Mouse (Mus musculus) heart, postnatal 4 days (tissue): ENCODE measurements around the gene Gm10722. TPM values are rescaled to one million over a fixed set of nuclear protein-coding genes. Genes with fewer than 3 reads are reported as not detected.
"Not testable (repeated sequence)": the region's sequence is repeated elsewhere in the genome, so short reads cannot be mapped to it uniquely, and the experiment has no call there.

ENCODE experiments used
- DNase-seq: peaks from one replicate; pipeline ENCODE4 v3.0.0; 2021
- total RNA-seq, 2 experiments: library from RNA; stranded (reverse); gene quantifications; 2 replicates each; pipeline ENCODE4 v1.2.3; 2021

The Gm10722 gene
- total RNA-seq = not detected

DNA sequence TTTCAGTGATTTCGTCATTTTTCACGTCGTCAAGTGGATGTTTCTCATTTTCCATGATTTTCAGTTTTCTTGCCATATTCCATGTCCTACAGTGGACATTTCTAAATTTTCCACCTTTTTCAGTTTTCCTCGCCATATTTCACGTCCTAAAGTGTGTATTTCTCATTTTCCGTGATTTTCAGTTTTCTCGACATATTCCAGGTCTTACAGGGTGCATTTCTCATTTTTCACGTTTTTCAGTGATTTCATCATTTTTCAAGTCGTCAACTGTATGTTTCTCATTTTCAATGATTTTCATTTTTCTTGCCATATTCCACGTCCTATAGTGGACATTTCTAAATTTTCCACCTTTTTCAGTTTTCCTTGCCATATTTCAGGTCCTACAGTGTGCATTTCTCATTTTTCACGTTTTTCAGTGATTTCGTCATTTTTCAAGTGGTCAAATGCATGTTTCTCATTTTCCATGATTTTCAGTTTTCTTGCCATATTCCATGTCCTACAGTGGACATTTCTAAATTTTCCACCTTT lies at the start of gene Gm10722:
Gm10722 (plus strand) TSS at position 478 of the 528 bp plus-strand sequence.
- not testable (repeated sequence) for DNase-seq

DNA sequence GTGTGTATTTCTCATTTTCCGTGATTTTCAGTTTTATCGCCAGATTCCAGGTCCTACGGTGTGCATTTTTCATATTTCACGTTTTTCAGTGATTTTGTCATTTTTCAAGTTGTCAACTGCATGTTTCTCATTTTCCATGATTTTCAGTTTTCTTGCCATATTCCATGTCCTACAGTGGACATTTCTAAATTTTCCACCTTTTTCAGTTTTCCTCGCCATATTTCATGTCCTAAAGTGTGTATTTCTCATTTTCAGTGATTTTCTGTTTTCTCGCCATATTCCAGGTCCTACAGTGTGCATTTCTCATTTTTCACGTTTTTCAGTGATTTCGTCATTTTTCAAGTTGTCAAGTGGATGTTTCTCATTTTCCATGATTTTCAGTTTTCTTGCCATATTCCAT lies 284 bp downstream of the Gm10722 start:
- peak; percentile 18 for DNase-seq

DNA sequence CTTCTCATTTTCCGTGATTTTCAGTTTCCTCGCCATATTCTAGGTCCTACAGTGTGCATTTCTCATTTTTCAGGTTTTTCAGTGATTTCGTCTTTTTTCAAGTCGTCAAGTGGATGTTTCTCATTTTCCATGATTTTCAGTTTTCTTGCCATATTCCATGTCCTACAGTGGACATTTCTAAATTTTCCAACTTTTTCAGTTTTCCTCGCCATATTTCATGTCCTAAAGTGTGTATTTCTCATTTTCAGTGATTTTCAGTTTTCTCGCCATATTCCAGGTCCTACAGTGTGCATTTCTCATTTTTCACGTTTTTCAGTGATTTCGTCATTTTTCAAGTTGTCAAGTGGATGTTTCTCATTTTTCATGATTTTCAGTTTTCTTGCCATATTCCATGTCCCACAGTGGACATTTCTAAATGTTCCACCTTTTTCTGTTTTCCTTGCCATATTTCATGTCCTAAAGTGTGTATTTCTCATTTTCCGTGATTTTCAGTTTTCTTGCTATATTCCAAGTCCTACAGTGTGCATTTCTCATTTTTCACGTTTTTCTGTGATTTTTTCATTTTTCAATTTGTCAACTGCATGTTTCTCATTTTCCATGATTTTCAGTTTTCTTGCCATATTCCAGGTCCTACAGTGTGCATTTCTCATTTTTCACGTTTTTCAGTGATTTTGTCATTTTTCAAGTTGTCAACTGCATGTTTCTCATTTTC lies 1.4 kb downstream of the Gm10722 start:
- peak; percentile 99 for DNase-seq

DNA sequence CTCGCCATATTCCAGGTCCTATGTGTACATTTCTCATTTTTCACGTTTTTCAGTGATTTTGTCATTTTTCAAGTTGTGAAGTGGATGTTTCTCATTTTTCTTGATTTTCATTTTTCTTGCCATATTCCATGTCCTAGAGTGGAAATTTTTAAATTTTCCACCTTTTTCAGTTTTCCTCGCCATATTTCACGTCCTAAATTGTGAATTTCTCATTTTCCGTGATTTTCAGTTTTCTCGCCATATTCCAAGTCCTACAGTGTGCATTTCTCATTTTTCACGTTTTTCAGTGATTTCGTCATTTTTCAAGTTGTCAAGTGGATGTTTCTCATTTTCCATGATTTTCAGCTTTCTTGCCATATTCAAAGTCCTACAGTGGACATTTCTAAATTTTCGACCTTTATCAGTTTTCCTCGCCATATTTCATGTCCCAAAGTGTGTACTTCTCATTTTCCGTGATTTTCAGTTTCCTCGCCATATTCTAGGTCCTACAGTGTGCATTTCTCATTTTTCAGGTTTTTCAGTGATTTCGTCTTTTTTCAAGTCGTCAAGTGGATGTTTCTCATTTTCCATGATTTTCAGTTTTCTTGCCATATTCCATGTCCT lies 2.2 kb downstream of the Gm10722 start, which contains the start of gene Gm11168:
Gm11168 (plus strand) TSS at position 553 of the 603 bp plus-strand sequence.
- DNase-seq = not testable (repeated sequence)

DNA sequence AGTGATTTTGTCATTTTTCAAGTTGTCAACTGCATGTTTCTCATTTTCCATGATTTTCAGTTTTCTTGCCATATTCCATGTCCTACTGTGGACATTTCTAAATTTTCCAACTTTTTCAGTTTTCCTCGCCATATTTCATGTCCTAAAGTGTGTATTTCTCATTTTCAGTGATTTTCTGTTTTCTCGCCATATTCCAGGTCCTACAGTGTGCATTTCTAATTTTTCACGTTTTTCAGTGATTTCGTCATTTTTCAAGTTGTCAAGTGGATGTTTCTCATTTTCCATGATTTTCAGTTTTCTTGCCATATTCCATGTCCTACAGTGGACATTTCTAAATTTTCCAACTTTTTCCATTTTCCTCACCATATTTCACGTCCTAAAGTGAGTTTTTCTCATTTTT lies 5.5 kb downstream of the Gm10722 start:
- not testable (repeated sequence) for DNase-seq

DNA sequence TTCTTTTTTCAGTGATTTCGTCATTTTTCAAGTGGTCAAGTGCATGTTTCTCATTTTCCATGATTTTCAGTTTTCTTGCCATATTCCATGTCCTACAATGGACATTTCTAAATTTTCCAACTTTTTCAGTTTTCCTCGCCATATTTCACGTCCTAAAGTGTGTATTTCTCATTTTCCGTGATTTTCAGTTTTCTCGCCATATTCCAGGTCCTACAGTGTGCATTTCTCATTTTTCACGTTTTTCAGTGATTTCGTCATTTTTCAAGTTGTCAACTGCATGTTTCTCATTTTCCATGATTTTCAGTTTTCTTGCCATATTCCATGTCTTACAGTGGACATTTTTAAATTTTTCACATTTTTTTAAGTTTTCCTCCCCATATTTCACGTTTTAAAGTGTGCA lies 5.9 kb downstream of the Gm10722 start:
- DNase-seq = peak; percentile 89

DNA sequence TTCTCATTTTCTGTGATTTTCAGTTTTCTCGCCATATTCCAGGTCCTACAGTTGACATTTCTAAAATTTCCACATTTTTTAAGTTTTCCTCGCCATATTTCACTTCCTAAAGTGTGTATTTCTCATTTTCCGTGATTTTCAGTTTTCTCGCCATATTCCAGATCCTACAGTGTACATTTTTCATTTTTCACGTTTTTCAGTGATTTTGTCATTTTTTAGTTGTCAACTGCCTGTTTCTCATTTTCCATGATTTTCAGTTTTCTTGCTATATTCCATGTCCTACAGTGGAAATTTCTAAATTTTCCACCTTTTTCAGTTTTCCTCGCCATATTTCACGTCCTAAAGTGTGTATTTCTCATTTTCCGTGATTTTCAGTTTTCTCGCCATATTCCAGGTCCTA lies 6.5 kb downstream of the Gm10722 start:
- DNase-seq = not testable (repeated sequence)

DNA sequence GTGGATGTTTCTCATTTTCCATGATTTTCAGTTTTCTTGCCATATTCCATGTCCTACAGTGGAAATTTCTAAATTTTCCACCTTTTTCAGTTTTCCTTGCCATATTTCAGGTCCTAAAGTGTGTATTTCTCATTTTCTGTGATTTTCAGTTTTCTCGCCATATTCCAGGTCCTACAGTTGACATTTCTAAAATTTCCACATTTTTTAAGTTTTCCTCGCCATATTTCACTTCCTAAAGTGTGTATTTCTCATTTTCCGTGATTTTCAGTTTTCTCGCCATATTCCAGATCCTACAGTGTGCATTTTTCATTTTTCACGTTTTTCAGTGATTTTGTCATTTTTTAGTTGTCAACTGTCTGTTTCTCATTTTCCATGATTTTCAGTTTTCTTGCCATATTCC lies 8.6 kb downstream of the Gm10722 start:
- DNase-seq = not testable (repeated sequence)

DNA sequence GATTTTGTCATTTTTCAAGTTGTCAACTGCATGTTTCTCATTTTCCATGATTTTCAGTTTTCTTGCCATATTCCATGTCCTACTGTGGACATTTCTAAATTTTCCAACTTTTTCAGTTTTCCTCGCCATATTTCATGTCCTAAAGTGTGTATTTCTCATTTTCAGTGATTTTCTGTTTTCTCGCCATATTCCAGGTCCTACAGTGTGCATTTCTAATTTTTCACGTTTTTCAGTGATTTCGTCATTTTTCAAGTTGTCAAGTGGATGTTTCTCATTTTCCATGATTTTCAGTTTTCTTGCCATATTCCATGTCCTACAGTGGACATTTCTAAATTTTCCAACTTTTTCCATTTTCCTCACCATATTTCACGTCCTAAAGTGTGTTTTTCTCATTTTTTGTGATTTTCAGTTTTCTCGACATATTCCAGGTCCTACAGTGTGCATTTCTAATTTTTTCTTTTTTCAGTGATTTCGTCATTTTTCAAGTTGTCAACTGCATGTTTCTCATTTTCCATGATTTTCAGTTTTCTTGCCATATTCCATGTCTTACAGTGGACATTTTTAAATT lies 11.4 kb downstream of the Gm10722 start:
- DNase-seq = not testable (repeated sequence)

DNA sequence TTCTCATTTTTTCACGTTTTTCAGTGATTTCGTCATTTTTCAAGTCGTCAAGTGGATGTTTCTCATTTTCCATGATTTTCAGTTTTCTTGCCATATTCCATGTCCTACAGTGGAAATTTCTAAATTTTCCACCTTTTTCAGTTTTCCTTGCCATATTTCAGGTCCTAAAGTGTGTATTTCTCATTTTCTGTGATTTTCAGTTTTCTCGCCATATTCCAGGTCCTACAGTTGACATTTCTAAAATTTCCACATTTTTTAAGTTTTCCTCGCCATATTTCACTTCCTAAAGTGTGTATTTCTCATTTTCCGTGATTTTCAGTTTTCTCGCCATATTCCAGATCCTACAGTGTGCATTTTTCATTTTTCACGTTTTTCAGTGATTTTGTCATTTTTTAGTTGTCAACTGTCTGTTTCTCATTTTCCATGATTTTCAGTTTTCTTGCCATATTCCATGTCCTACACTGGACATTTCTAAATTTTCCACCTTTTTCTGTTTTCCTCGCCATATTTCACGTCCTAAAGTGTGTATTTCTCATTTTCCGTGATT lies 12.1 kb downstream of the Gm10722 start, which contains the start of gene Gm10721:
Gm10721 (plus strand) TSS at position 408 of the 547 bp plus-strand sequence.
- not testable (repeated sequence) for DNase-seq

DNA sequence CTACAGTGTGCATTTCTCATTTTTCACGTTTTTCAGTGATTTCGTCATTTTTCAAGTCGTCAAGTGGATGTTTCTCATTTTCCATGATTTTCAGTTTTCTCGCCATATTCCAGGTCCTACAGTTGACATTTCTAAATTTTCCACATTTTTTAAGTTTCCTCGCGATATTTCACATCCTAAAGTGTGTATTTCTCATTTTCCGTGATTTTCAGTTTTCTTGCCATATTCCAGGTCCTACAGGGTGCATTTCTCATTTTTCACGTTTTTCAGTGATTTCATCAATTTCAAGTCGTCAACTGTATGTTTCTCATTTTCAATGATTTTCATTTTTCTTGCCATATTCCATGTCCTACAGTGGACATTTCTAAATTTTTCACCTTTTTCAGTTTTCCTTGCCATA lies 14.6 kb downstream of the Gm10722 start, which contains the start of gene Gm10720:
Gm10720 (plus strand) TSS at position 301 of the 400 bp plus-strand sequence.
- not testable (repeated sequence) for DNase-seq

DNA sequence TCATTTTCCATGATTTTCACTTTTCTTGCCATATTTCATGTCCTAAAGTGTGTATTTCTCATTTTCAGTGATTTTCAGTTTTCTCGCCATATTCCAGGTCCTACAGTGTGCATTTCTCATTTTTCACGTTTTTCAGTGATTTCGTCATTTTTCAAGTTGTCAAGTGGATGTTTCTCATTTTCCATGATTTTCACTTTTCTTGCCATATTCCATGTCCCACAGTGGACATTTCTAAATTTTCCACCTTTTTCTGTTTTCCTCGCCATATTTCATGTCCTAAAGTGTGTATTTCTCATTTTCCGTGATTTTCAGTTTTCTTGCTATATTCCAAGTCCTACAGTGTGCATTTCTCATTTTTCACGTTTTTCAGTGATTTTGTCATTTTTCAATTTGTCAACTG lies 15.2 kb downstream of the Gm10722 start:
- DNase-seq = not testable (repeated sequence)

DNA sequence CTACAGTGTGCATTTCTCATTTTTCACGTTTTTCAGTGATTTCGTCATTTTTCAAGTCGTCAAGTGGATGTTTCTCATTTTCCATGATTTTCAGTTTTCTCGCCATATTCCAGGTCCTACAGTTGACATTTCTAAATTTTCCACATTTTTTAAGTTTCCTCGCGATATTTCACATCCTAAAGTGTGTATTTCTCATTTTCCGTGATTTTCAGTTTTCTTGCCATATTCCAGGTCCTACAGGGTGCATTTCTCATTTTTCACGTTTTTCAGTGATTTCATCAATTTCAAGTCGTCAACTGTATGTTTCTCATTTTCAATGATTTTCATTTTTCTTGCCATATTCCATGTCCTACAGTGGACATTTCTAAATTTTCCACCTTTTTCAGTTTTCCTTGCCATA lies 16.4 kb downstream of the Gm10722 start, which contains the start of gene Gm10719:
Gm10719 (plus strand) TSS at position 301 of the 400 bp plus-strand sequence.
- DNase-seq = not testable (repeated sequence)

DNA sequence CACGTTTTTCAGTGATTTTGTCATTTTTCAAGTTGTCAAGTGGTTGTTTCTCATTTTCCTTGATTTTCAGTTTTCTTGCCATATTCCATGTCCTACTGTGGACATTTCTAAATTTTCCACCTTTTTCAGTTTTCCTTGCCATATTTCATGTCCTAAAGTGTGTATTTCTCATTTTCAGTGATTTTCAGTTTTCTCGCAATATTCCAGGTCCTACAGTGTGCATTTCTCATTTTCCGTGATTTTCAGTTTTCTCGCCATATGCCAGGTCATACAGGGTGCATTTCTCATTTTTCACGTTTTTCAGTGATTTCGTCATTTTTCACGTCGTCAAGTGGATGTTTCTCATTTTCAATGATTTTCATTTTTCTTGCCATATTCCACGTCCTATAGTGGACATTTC lies 18.2 kb downstream of the Gm10722 start:
- DNase-seq = not testable (repeated sequence)

DNA sequence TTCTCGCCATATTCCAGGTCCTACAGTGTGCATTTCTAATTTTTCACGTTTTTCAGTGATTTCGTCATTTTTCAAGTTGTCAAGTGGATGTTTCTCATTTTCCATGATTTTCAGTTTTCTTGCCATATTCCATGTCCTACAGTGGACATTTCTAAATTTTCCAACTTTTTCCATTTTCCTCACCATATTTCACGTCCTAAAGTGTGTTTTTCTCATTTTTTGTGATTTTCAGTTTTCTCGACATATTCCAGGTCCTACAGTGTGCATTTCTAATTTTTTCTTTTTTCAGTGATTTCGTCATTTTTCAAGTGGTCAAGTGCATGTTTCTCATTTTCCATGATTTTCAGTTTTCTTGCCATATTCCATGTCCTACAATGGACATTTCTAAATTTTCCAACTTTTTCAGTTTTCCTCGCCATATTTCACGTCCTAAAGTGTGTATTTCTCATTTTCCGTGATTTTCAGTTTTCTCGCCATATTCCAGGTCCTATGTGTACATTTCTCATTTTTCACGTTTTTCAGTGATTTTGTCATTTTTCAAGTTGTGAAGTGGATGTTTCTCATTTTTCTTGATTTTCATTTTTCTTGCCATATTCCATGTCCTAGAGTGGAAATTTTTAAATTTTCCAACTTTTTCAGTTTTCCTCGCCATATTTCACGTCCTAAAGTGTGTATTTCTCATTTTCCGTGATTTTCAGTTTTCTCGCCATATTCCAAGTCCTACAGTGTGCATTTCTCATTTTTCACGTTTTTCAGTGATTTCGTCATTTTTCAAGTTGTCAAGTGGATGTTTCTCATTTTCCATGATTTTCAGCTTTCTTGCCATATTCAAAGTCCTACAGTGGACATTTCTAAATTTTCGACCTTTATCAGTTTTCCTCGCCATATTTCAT lies 19.4 kb downstream of the Gm10722 start:
- peak; percentile 65 for DNase-seq

DNA sequence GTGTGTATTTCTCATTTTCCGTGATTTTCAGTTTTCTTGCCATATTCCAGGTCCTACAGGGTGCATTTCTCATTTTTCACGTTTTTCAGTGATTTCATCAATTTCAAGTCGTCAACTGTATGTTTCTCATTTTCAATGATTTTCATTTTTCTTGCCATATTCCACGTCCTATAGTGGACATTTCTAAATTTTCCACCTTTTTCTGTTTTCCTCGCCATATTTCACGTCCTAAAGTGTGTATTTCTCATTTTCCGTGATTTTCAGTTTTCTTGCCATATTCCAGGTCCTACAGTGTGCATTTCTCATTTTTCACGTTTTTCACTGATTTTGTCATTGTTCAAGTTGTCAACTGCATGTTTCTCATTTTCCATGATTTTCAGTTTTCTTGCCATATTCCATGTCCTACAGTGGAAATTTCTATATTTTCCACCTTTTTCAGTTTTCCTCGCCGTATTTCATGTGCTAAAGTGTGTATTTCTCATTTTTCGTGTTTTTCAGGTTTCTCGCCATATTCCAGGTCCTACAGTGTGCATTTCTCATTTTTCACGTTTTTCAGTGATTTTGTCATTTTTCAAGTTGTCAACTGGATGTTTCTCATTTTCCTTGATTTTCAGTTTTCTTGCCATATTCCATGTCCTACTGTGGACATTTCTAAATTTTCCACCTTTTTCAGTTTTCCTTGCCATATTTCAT lies 21.7 kb downstream of the Gm10722 start:
- DNase-seq = peak; percentile 75

DNA sequence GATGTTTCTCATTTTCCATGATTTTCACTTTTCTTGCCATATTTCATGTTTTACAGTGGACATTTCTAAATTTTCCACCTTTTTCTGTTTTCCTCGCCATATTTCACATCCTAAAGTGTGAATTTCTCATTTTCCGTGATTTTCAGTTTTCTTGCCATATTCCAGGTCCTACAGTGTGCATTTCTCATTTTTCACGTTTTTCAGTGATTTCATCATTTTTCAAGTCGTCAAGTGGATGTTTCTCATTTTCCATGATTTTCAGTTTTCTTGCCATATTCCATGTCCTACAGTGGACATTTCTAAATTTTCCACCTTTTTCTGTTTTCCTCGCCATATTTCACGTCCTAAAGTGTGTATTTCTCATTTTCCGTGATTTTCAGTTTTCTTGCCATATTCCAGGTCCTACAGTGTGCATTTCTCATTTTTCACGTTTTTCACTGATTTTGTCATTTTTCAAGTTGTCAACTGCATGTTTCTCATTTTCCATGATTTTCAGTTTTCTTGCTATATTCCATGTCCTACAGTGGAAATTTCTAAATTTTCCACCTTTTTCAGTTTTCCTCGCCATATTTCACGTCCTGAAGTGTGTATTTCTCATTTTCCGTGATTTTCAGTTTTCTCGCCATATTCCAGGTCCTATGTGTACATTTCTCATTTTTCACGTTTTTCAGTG lies 22.7 kb downstream of the Gm10722 start, which contains the start of gene Gm10718:
Gm10718 (plus strand) TSS at position 236 of the 673 bp plus-strand sequence.
- DNase-seq = peak; percentile 9

DNA sequence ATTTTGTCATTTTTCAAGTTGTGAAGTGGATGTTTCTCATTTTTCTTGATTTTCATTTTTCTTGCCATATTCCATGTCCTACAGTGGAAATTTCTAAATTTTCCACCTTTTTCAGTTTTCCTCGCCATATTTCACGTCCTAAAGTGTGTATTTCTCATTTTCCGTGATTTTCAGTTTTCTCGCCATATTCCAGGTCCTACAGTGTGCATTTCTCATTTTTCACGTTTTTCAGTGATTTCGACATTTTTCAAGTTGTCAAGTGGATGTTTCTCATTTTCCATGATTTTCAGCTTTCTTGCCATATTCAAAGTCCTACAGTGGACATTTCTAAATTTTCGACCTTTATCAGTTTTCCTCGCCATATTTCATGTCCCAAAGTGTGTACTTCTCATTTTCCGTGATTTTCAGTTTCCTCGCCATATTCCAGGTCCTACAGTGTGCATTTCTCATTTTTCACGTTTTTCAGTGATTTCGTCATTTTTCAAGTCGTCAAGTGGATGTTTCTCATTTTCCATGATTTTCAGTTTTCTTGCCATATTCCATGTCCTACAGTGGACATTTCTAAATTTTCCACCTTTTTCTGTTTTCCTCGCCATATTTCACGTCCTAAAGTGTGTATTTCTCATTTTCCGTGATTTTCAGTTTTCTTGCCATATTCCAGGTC lies 23.4 kb downstream of the Gm10722 start:
- DNase-seq = peak; percentile 77

DNA sequence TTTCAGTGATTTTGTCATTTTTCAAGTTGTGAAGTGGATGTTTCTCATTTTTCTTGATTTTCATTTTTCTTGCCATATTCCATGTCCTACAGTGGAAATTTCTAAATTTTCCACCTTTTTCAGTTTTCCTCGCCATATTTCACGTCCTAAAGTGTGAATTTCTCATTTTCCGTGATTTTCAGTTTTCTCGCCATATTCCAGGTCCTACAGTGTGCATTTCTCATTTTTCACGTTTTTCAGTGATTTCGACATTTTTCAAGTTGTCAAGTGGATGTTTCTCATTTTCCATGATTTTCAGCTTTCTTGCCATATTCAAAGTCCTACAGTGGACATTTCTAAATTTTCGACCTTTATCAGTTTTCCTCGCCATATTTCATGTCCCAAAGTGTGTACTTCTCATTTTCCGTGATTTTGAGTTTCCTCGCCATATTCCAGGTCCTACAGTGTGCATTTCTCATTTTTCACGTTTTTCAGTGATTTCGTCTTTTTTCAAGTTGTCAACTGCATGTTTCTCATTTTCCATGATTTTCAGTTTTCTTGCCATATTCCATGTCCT lies 24.3 kb downstream of the Gm10722 start, which contains the start of gene Gm10717:
Gm10717 (plus strand) TSS at position 506 of the 556 bp plus-strand sequence.
- DNase-seq = peak; percentile 59
